Mouse (Mus musculus): ENCODE measurements around the gene Acot10. TPM values are rescaled to one million over a fixed set of nuclear protein-coding genes. Genes with fewer than 3 reads are reported as not detected.
A peak's percentile ranks its signal among the peaks of the same experiment; 100 is the strongest.

Acot10 gene
- total and polyA plus RNA-seq, 2 experiments from 2014 or later = 0.21 TPM; not detected in 1

GRCm38 (mm10) chr15:20667350-20667749 is 800 bp upstream of the Acot10 start:
- no peaks in the 10 kb centered on the region for H3K27me3 ChIP-seq (ENCODE audit: insufficient read depth, low read length)
- no peaks in the 10 kb centered on the region for H3K9me3 ChIP-seq (ENCODE audit: low read length)
- H3K9ac ChIP-seq (replicated peaks; ENCODE audit: low read length) = no peak overlapping the region
- H3K4me3 ChIP-seq (ENCODE audit: low read length) = no peak overlapping the region
- DNase-seq (ENCODE audit: low spot score) (peak; percentile 36), ATAC-seq (no peak)
- TF ChIP-seq CTCF (IDR thresholded peaks at IDR 0.05; ENCODE audit: low read depth) = no peak
- H3K27ac ChIP-seq = no peak overlapping the region
- no peak overlapping the region for H3K4me2 ChIP-seq (ENCODE audit: low read depth, low read length)
- no peaks in the 10 kb centered on the region for H3K36me3 ChIP-seq (ENCODE audit: insufficient read depth, low read length)
- no peaks in the 10 kb centered on the region for H3K4me1 ChIP-seq (ENCODE audit: insufficient read depth, low read length)

- Histone ChIP-seq H3K36me3 (ENCODE audit: insufficient read depth, low read length) (no peaks in the 10 kb centered on the region), H3K9ac (replicated peaks; ENCODE audit: low read length) (no peak overlapping the region), H3K27ac (no peak overlapping the region), H3K4me3 (ENCODE audit: low read length) (no peak overlapping the region), H3K9me3 (ENCODE audit: low read length) (no peaks in the 10 kb centered on the region), H3K27me3 (ENCODE audit: insufficient read depth, low read length) (no peaks in the 10 kb centered on the region), H3K4me1 (ENCODE audit: insufficient read depth, low read length) (no peaks in the 10 kb centered on the region), H3K4me2 (ENCODE audit: low read depth, low read length) (no peak overlapping the region)
- ATAC-seq (no peak), DNase-seq (ENCODE audit: low spot score) (no peak)
- TF ChIP-seq CTCF (IDR thresholded peaks at IDR 0.05; ENCODE audit: low read depth) = no peak
- 71% methylated on average over 2 of the region's 2 CpGs for WGBS
Measured at GRCm38 (mm10) chr15:20660221-20660620, 6.3 kb downstream of the Acot10 start.

GRCm38 (mm10) chr15:20642905-20643414 is 23.6 kb downstream of the Acot10 start:
- no peak overlapping the region for H3K9ac ChIP-seq (replicated peaks; ENCODE audit: low read length)
- no peaks in the 10 kb centered on the region for H3K9me3 ChIP-seq (ENCODE audit: low read length)
- H3K4me2 ChIP-seq (ENCODE audit: low read depth, low read length) = no peak overlapping the region
- H3K27ac ChIP-seq = no peak overlapping the region
- no peak overlapping the region for H3K4me3 ChIP-seq (ENCODE audit: low read length)
- no peak for ATAC-seq
- no peaks in the 10 kb centered on the region for H3K27me3 ChIP-seq (ENCODE audit: insufficient read depth, low read length)
- DNase-seq (ENCODE audit: low spot score) = no peak
- WGBS = 87% methylated on average over 3 of the region's 3 CpGs
- no peaks in the 10 kb centered on the region for H3K4me1 ChIP-seq (ENCODE audit: insufficient read depth, low read length)
- H3K36me3 ChIP-seq (ENCODE audit: insufficient read depth, low read length) = no peaks in the 10 kb centered on the region
- TF ChIP-seq CTCF (IDR thresholded peaks at IDR 0.05; ENCODE audit: low read depth) = no peak

DNA sequence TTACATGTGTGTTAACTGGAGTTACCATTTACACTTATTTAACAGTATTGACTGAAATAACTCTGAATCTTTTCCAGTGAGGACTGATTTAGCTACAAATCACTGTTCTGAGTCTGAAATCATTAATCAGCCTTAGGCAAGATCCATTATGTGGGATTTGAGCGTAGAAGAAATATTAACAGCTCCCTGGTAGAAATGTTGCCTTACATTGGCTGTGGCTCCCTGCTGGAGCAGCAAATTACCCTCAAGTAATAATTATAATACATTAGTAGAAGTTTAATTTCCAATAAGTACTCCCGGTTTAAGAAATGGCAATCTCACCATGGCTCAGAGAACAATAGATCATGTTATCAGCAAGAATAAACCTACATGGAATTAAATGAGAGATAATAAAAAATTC is 27.4 kb downstream of the Acot10 start:
- TF ChIP-seq CTCF (IDR thresholded peaks at IDR 0.05; ENCODE audit: low read depth) = no peak
- ATAC-seq = no peak
- Histone ChIP-seq H3K27ac (no peak overlapping the region), H3K4me3 (ENCODE audit: low read length) (no peak overlapping the region), H3K36me3 (ENCODE audit: insufficient read depth, low read length) (no peaks in the 10 kb centered on the region), H3K9ac (replicated peaks; ENCODE audit: low read length) (no peak overlapping the region), H3K27me3 (ENCODE audit: insufficient read depth, low read length) (no peaks in the 10 kb centered on the region), H3K4me1 (ENCODE audit: insufficient read depth, low read length) (no peaks in the 10 kb centered on the region), H3K9me3 (ENCODE audit: low read length) (no peaks in the 10 kb centered on the region), H3K4me2 (ENCODE audit: low read depth, low read length) (no peak overlapping the region)
- peak; percentile 18 for DNase-seq (ENCODE audit: low spot score)
- 65% methylated on average over 2 of the region's 2 CpGs for WGBS

- Histone ChIP-seq H3K4me1 (ENCODE audit: insufficient read depth, low read length) (no peaks in the 10 kb centered on the region), H3K4me2 (ENCODE audit: low read depth, low read length) (no peak overlapping the region), H3K36me3 (ENCODE audit: insufficient read depth, low read length) (no peaks in the 10 kb centered on the region), H3K27me3 (ENCODE audit: insufficient read depth, low read length) (no peaks in the 10 kb centered on the region), H3K27ac (no peak overlapping the region), H3K9ac (replicated peaks; ENCODE audit: low read length) (no peak overlapping the region), H3K9me3 (ENCODE audit: low read length) (no peaks in the 10 kb centered on the region), H3K4me3 (ENCODE audit: low read length) (no peak overlapping the region)
- DNase-seq (ENCODE audit: low spot score) (peak; percentile 6), ATAC-seq (no peak)
- WGBS = 42% methylated on average over 2 of the region's 2 CpGs
- no peak for TF ChIP-seq CTCF (IDR thresholded peaks at IDR 0.05; ENCODE audit: low read depth)
Measured at GRCm38 (mm10) chr15:20634593-20634992, 32.0 kb downstream of the Acot10 start.

Other genes with a start within 250 kb of the Acot10 start
- 10.6 and 10.9 TPM in 2 replicates for gene Cdh12, start 217.5 kb downstream of the Acot10 start, total RNA-seq (2014; rRNA removed)
- gene Cdh12, start 217.5 kb downstream of the Acot10 start, polyA plus RNA-seq (2015; fragmentation: Nextera tagmentation; extraction: Ambion mirVana) = 8.2 and 10.4 TPM in 2 replicates